Mouse (Mus musculus) myocyte (in vitro differentiated cells): Measurements from ENCODE around the gene Dis3l2. TPM values are rescaled to one million over a fixed set of nuclear protein-coding genes. Genes with fewer than 3 reads are reported as not detected.

Experiments
- H3K27me3 ChIP-seq: one replicate; pipeline ENCODE4 v1.6.1; 2011; ENCODE audit not compliant: control insufficient read depth, insufficient read depth, insufficient read length
- H3K36me3 ChIP-seq: one replicate; pipeline ENCODE4 v1.6.1; 2011; ENCODE audit not compliant: control insufficient read depth, insufficient read depth
- H3K4me2 ChIP-seq: one replicate; pipeline ENCODE4 v1.6.1; 2011; ENCODE audit warnings: low read depth, control low read depth
- H3K4me3 ChIP-seq: one replicate; pipeline ENCODE4 v1.5.1; 2011; ENCODE audit warnings: mild to moderate bottlenecking, control low read depth, moderate library complexity
- H3K79me2 ChIP-seq: one replicate; pipeline ENCODE4 v1.6.1; 2011; ENCODE audit not compliant: control insufficient read depth, insufficient read depth
- H3ac ChIP-seq: one replicate; pipeline ENCODE4 v1.6.1; 2011; ENCODE audit not compliant: control insufficient read depth, insufficient read length
- CEBPB ChIP-seq: IDR thresholded peaks from 2 replicates; pipeline ENCODE4 v1.6.1; 2011; ENCODE audit warnings: mild to moderate bottlenecking, moderate library complexity; ENCODE audit not compliant: poor library complexity, insufficient read depth, severe bottlenecking
- E2F4 ChIP-seq: IDR thresholded peaks from one replicate; pipeline ENCODE4 v1.6.1; 2011; ENCODE audit warnings: mild to moderate bottlenecking, control low read depth, moderate library complexity; ENCODE audit not compliant: insufficient read depth
- MAX ChIP-seq: IDR thresholded peaks from one replicate; pipeline ENCODE4 v1.6.1; 2011; ENCODE audit warnings: low read depth, mild to moderate bottlenecking, control low read depth
- MYOD1 ChIP-seq, 3 experiments: IDR thresholded peaks; one replicate each; pipeline ENCODE4 v1.6.1; 2011; ENCODE audit warnings: control low read depth in 2 of 3, low read depth in 2 of 3, mild to moderate bottlenecking in 2 of 3, moderate library complexity in 1 of 3; ENCODE audit not compliant: insufficient read length in 2 of 3, control insufficient read depth in 1 of 3
- MYOG ChIP-seq, 3 experiments: IDR thresholded peaks; one replicate each; pipeline ENCODE4 v1.6.1; 2011; ENCODE audit warnings: control low read depth in 2 of 3, low read depth in 2 of 3, mild to moderate bottlenecking in 2 of 3; ENCODE audit not compliant: insufficient read length in 2 of 3, control insufficient read depth in 1 of 3, insufficient read depth in 1 of 3
- POLR2A ChIP-seq: IDR thresholded peaks from one replicate; pipeline ENCODE4 v1.6.1; 2011; ENCODE audit warnings: low read depth, mild to moderate bottlenecking, control low read depth, moderate library complexity; ENCODE audit not compliant: insufficient read length
- POLR2AphosphoS2 ChIP-seq: IDR thresholded peaks from one replicate; pipeline ENCODE4 v1.6.1; 2011; ENCODE audit warnings: low read depth, control low read depth; ENCODE audit not compliant: insufficient read length
- REST ChIP-seq: IDR thresholded peaks from one replicate; pipeline ENCODE4 v1.6.1; 2011; ENCODE audit warnings: mild to moderate bottlenecking, control low read depth, moderate library complexity; ENCODE audit not compliant: insufficient read depth, insufficient read length
- SRF ChIP-seq: IDR thresholded peaks from one replicate; pipeline ENCODE4 v1.6.1; 2011; ENCODE audit warnings: low read depth; ENCODE audit not compliant: control insufficient read depth, insufficient read length
- TCF12 ChIP-seq: IDR thresholded peaks from one replicate; pipeline ENCODE4 v1.6.1; 2011; ENCODE audit warnings: mild to moderate bottlenecking, control low read depth; ENCODE audit not compliant: poor library complexity, insufficient read depth, severe bottlenecking
- TCF3 ChIP-seq: IDR thresholded peaks from one replicate; pipeline ENCODE4 v1.6.1; 2011; ENCODE audit warnings: low read depth, control low read depth; ENCODE audit not compliant: insufficient read length
- USF1 ChIP-seq: IDR thresholded peaks from one replicate; pipeline ENCODE4 v1.6.1; 2011; ENCODE audit warnings: low read depth, mild to moderate bottlenecking, control low read depth, moderate library complexity
- polyA plus RNA-seq: library from polyadenylated mRNA; unstranded; fragments of >200 nt; fragmentation: generic; extraction: Trizol; gene quantifications from one replicate; pipeline ENCODE4 v1.2.1, GENCODE M21; 2012; ENCODE audit warnings: missing spikeins

The Dis3l2 gene
- polyA plus RNA-seq, 1 experiment: 13.7 TPM

- H3ac ChIP-seq: no peak overlapping the region
- no peak for TF ChIP-seq MYOD1 (IDR thresholded peaks at IDR 0.05; ENCODE audit: control insufficient read depth in 1 of 3, insufficient read length in 2 of 3, low read depth in 2 of 3)
- TF ChIP-seq POLR2AphosphoS2: no peak
- no peak for TF ChIP-seq TCF3
- TF ChIP-seq REST: no peak
- TF ChIP-seq E2F4: no peak
- TF ChIP-seq SRF: no peak
- TF ChIP-seq POLR2A: no peak
- no peak for TF ChIP-seq CEBPB
- no peak for TF ChIP-seq USF1
- no peak for TF ChIP-seq TCF12
- no peak for TF ChIP-seq MYOG (IDR thresholded peaks at IDR 0.05; ENCODE audit: control insufficient read depth in 1 of 3, insufficient read depth in 1 of 3, insufficient read length in 2 of 3, low read depth in 2 of 3)
- no peak for TF ChIP-seq MAX
- no peak overlapping the region for H3K4me2 ChIP-seq
- no peaks in the 10 kb centered on the region for H3K79me2 ChIP-seq
- H3K4me3 ChIP-seq: no peak overlapping the region
- no peaks in the 10 kb centered on the region for H3K27me3 ChIP-seq
- H3K36me3 ChIP-seq: peaks cover 5% of the 10 kb centered on the region
These were observed 46.5 kb downstream of the Dis3l2 start for GRCm38 (mm10) chr1:86750094-86750493.

- H3ac ChIP-seq: no peak overlapping the region
- no peak overlapping the region for H3K4me2 ChIP-seq
- no peaks in the 10 kb centered on the region for H3K79me2 ChIP-seq
- H3K27me3 ChIP-seq: no peaks in the 10 kb centered on the region
- H3K4me3 ChIP-seq: no peak overlapping the region
- TF ChIP-seq USF1 (no peak), POLR2A (no peak), MYOG (IDR thresholded peaks at IDR 0.05; ENCODE audit: control insufficient read depth in 1 of 3, insufficient read depth in 1 of 3, insufficient read length in 2 of 3, low read depth in 2 of 3) (no peak), TCF3 (no peak), E2F4 (no peak), CEBPB (no peak), POLR2AphosphoS2 (no peak), MYOD1 (IDR thresholded peaks at IDR 0.05; ENCODE audit: control insufficient read depth in 1 of 3, insufficient read length in 2 of 3, low read depth in 2 of 3) (no peak), REST (no peak), TCF12 (no peak), MAX (no peak)
- no peaks in the 10 kb centered on the region for H3K36me3 ChIP-seq
These were observed 49.8 kb downstream of the Dis3l2 start for GRCm38 (mm10) chr1:86753416-86753815.

GRCm38 (mm10) chr1:86754335-86754734 lies 50.7 kb downstream of the Dis3l2 start:
- Histone ChIP-seq H3K36me3 (no peaks in the 10 kb centered on the region), H3K4me2 (peak overlapping the region; percentile 68), H3K79me2 (no peaks in the 10 kb centered on the region), H3K4me3 (no peak overlapping the region), H3ac (no peak overlapping the region), H3K27me3 (no peaks in the 10 kb centered on the region)
- TF ChIP-seq TCF12 (peak; percentile 32), MYOG (IDR thresholded peaks at IDR 0.05; ENCODE audit: control insufficient read depth in 1 of 3, insufficient read depth in 1 of 3, insufficient read length in 2 of 3, low read depth in 2 of 3) (peak in 1 of 3 experiments; percentile 73), MYOD1 (IDR thresholded peaks at IDR 0.05; ENCODE audit: control insufficient read depth in 1 of 3, insufficient read length in 2 of 3, low read depth in 2 of 3) (peak; percentile 36 to 60 (median 40)), TCF3 (no peak)

GRCm38 (mm10) chr1:86758091-86758490 lies 54.5 kb downstream of the Dis3l2 start:
- no peak overlapping the region for H3K4me3 ChIP-seq
- H3K36me3 ChIP-seq: no peaks in the 10 kb centered on the region
- TF ChIP-seq TCF12 (peak; percentile 74), CEBPB (no peak), MYOG (IDR thresholded peaks at IDR 0.05; ENCODE audit: control insufficient read depth in 1 of 3, insufficient read depth in 1 of 3, insufficient read length in 2 of 3, low read depth in 2 of 3) (peak in 2 of 3 experiments; percentile 79 to 99), MYOD1 (IDR thresholded peaks at IDR 0.05; ENCODE audit: control insufficient read depth in 1 of 3, insufficient read length in 2 of 3, low read depth in 2 of 3) (peak; percentile 75 to 88 (median 83)), POLR2AphosphoS2 (no peak), TCF3 (peak; percentile 32), SRF (no peak), MAX (no peak), POLR2A (no peak), REST (no peak), E2F4 (no peak), USF1 (no peak)
- peak overlapping the region; percentile 53 for H3K4me2 ChIP-seq
- H3K27me3 ChIP-seq: no peaks in the 10 kb centered on the region
- H3K79me2 ChIP-seq: no peaks in the 10 kb centered on the region
- H3ac ChIP-seq: no peak overlapping the region

GRCm38 (mm10) chr1:86762161-86762560 lies 58.6 kb downstream of the Dis3l2 start:
- Histone ChIP-seq H3K79me2 (no peaks in the 10 kb centered on the region), H3ac (no peak overlapping the region), H3K4me3 (no peak overlapping the region), H3K36me3 (no peaks in the 10 kb centered on the region), H3K4me2 (no peak overlapping the region), H3K27me3 (no peaks in the 10 kb centered on the region)
- TF ChIP-seq USF1: no peak
- no peak for TF ChIP-seq E2F4
- TF ChIP-seq MYOG (IDR thresholded peaks at IDR 0.05; ENCODE audit: control insufficient read depth in 1 of 3, insufficient read depth in 1 of 3, insufficient read length in 2 of 3, low read depth in 2 of 3): no peak
- TF ChIP-seq POLR2A: no peak
- no peak for TF ChIP-seq MYOD1 (IDR thresholded peaks at IDR 0.05; ENCODE audit: control insufficient read depth in 1 of 3, insufficient read length in 2 of 3, low read depth in 2 of 3)
- no peak for TF ChIP-seq POLR2AphosphoS2
- no peak for TF ChIP-seq SRF
- TF ChIP-seq REST: no peak
- TF ChIP-seq TCF12: no peak
- no peak for TF ChIP-seq TCF3
